In the genomic region with DNA sequence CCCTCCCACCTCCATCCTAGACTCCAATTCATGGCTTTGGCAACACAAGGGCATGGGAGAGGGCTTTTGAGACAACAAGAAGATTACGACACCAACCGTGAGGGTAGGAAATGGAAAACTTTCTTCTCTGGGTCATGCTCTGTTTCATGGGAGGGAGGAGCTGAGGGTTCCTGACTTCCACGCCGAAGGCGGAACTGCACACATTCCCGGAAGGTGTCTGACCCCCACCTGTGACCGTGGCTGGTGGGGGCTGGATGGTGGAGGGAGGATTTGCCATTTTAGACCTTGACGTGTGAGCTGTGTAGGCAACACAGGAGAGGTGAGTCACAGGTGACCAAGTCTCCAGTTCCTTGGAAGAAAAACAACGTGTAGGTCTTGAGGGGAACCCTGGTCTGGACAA, we compare ENCODE assay signal across 23 mouse cellular contexts. TPM values are rescaled to one million over a fixed set of nuclear protein-coding genes. Genes with fewer than 3 reads are reported as not detected.
DNase-seq lines count a peak whose midpoint lies in the region; ATAC-seq and TF ChIP-seq lines count a peak whose summit lies in the region.
"Had no signal": no experiment of that assay in that cellular context is flagged by ENCODE, and none has a peak within 500 bp of the region (broad histone marks: within the 10 kb centered on the region; RNA-seq: fewer than 3 reads in every experiment).

No protein-coding gene starts in this region.

- ATAC-seq in lung, postnatal 0 days = peak; percentile 71
- peak; percentile 65 for ATAC-seq in stomach, postnatal 0 days (ENCODE audit: low FRiP score, low TSS enrichment)
- ATAC-seq: forebrain, embryonic 14.5 days; hindbrain, postnatal 0 days had no signal

- no peaks in the 10 kb centered on the region for H3K9me3 ChIP-seq in lung, postnatal 0 days (ENCODE audit: low read length)
- no peaks in the 10 kb centered on the region for H3K9me3 ChIP-seq in stomach, postnatal 0 days (ENCODE audit: control insufficient read depth, low read length)
- H3K9me3 ChIP-seq: embryonic facial prominence, embryonic 12.5 days; hindbrain, embryonic 10.5 days; megakaryocyte, embryonic 14.5 days; neural tube, embryonic 13.5 days; stomach, embryonic 15.5 days had no signal

- H3K4me1 ChIP-seq in lung, postnatal 0 days (ENCODE audit: insufficient read depth, low read depth, low read length) = peaks cover 9% of the 10 kb centered on the region; the same call in 1 of the 2 replicates
- H3K4me1 ChIP-seq in stomach, postnatal 0 days (replicated peaks; ENCODE audit: control insufficient read depth, insufficient read depth) = no peaks in the 10 kb centered on the region
- H3K4me1 ChIP-seq: embryonic facial prominence, embryonic 12.5 days; neural tube, embryonic 13.5 days had no signal

- H3K27ac ChIP-seq in lung, postnatal 0 days (ENCODE audit: low read length) = peak overlapping the region; percentile 72
- no peak overlapping the region for H3K27ac ChIP-seq in stomach, postnatal 0 days (replicated peaks)
- H3K27ac ChIP-seq: embryonic facial prominence, embryonic 12.5 days; hindbrain, embryonic 10.5 days; hindbrain, postnatal 0 days; liver, embryonic 14.5 days; neural tube, embryonic 13.5 days; stomach, embryonic 15.5 days had no signal

- 59% methylated on average over 9 of the region's 9 CpGs for WGBS in lung, postnatal 0 days
- 66% methylated on average over 9 of the region's 9 CpGs for WGBS in stomach, postnatal 0 days

- peak; percentile 43 to 69 for DNase-seq in lung, adult 18-20 months
- DNase-seq in lung, postnatal 14 days = no peak
- DNase-seq in kidney, postnatal 14 days = peak; percentile 53
- peak; percentile 72 for DNase-seq in lung, postnatal 0 days (ENCODE audit: low spot score)
- DNase-seq in stomach, postnatal 0 days (ENCODE audit: low spot score) = peak; percentile 32
- DNase-seq in urinary bladder, adult 2 months (ENCODE audit: low spot score) = no peak
- no peak for DNase-seq in right cerebral cortex, adult 18-20 months
- DNase-seq in frontal cortex, postnatal 36 days (ENCODE audit: low spot score in 2 of 2) = no peak
- DNase-seq: adrenal gland, adult 2 months; cerebellum, adult 9-10 months; gastrocnemius, postnatal 14 days; midbrain, embryonic 14.5 days; right cerebral cortex, postnatal 14 days; thymus, postnatal 14 days had no signal

- H3K4me2 ChIP-seq in lung, postnatal 0 days (replicated peaks; ENCODE audit: low read depth, low read length) = no peak overlapping the region
- no peak overlapping the region for H3K4me2 ChIP-seq in stomach, postnatal 0 days (replicated peaks; ENCODE audit: low read depth)
- H3K4me2 ChIP-seq: embryonic facial prominence, embryonic 12.5 days; neural tube, embryonic 13.5 days; stomach, embryonic 15.5 days had no signal

- no peaks in the 10 kb centered on the region for H3K27me3 ChIP-seq in lung, postnatal 0 days (replicated peaks; ENCODE audit: insufficient read depth, low read length)
- no peaks in the 10 kb centered on the region for H3K27me3 ChIP-seq in stomach, postnatal 0 days (ENCODE audit: control insufficient read depth, insufficient read depth, low read length)
- H3K27me3 ChIP-seq: embryonic facial prominence, embryonic 12.5 days; neural tube, embryonic 13.5 days; stomach, embryonic 15.5 days had no signal

- peak; percentile 67 for TF ChIP-seq EP300 in lung, postnatal 0 days (IDR thresholded peaks at IDR 0.05)
- no peak for TF ChIP-seq EP300 in stomach, postnatal 0 days (optimal IDR thresholded peaks at IDR 0.05)

- no peaks in the 10 kb centered on the region for H3K36me3 ChIP-seq in lung, postnatal 0 days (ENCODE audit: insufficient read depth, low read length)
- H3K36me3 ChIP-seq in stomach, postnatal 0 days (ENCODE audit: control insufficient read depth, insufficient read depth, low read length) = no peaks in the 10 kb centered on the region
- H3K36me3 ChIP-seq: embryonic facial prominence, embryonic 12.5 days; hindbrain, embryonic 10.5 days; neural tube, embryonic 13.5 days; stomach, embryonic 15.5 days had no signal

- no peak overlapping the region for H3K4me3 ChIP-seq in lung, postnatal 0 days (ENCODE audit: low read depth, low read length)
- H3K4me3 ChIP-seq in stomach, postnatal 0 days (ENCODE audit: low read depth, low read length) = no peak overlapping the region
- H3K4me3 ChIP-seq: embryonic facial prominence, embryonic 12.5 days; hindbrain, embryonic 10.5 days; megakaryocyte, embryonic 14.5 days; neural tube, embryonic 13.5 days; stomach, embryonic 15.5 days had no signal

- H3K9ac ChIP-seq in lung, postnatal 0 days (replicated peaks; ENCODE audit: low read depth) = no peak overlapping the region
- no peak overlapping the region for H3K9ac ChIP-seq in stomach, postnatal 0 days (ENCODE audit: low read length)
- H3K9ac ChIP-seq: embryonic facial prominence, embryonic 12.5 days; liver, embryonic 14.5 days; neural tube, embryonic 13.5 days; stomach, embryonic 15.5 days had no signal

- no peak for TF ChIP-seq CTCF in lung, postnatal 0 days (IDR thresholded peaks at IDR 0.05)
- no peak for TF ChIP-seq CTCF in stomach, postnatal 0 days (IDR thresholded peaks at IDR 0.05; ENCODE audit: low read depth)

RNA-seq across cellular contexts. Expression of a gene that starts 33.9 kb away (rescaled TPM):
- 9.0 and 11.4 TPM in 2 replicates for polyA plus RNA-seq in lung, postnatal 0 days (2015; fragmentation: Nextera tagmentation; extraction: Ambion mirVana)
- polyA plus RNA-seq in stomach, postnatal 0 days (2015; fragmentation: Nextera tagmentation; extraction: Ambion mirVana) = 4.8 and 5.0 TPM in 2 replicates
- polyA plus RNA-seq in urinary bladder, adult 2 months (2012; rRNA removed) = 11.7 and 12.5 TPM in 2 replicates
- polyA plus RNA-seq: C2C12; embryonic facial prominence, embryonic 12.5 days; hindbrain, embryonic 10.5 days had no signal

RNA-seq across cellular contexts. Expression of a gene that starts 58.0 kb away (rescaled TPM):
- 23.0 and 23.3 TPM in 2 replicates for polyA plus RNA-seq in lung, postnatal 0 days (2015; fragmentation: Nextera tagmentation; extraction: Ambion mirVana)
- 15.1 and 15.3 TPM in 2 replicates for polyA plus RNA-seq in stomach, postnatal 0 days (2015; fragmentation: Nextera tagmentation; extraction: Ambion mirVana)
- polyA plus RNA-seq in urinary bladder, adult 2 months (2012; rRNA removed) = 18.5 and 19.5 TPM in 2 replicates

Comparison
In these comparisons a context has a peak if more than half of its experiments do, and no peak if none do; other contexts are left out.
1. DNase-seq: peak in lung, adult 18-20 months (2 of 2), kidney, postnatal 14 days (single experiment), lung, postnatal 0 days (single experiment) and stomach, postnatal 0 days (single experiment); none in lung, postnatal 14 days (single experiment), urinary bladder, adult 2 months (single experiment), right cerebral cortex, adult 18-20 months (single experiment) and frontal cortex, postnatal 36 days (0 of 2).